Mouse (Mus musculus): Measurements from ENCODE around the gene Vmn1r115.
"Not testable (repeated sequence)": the region's sequence is repeated elsewhere in the genome, so short reads cannot be mapped to it uniquely, and the experiment has no call there.

Vmn1r115 gene

GRCm38 (mm10) chr7:20844885-20845284 is at the start of gene Vmn1r115:
Gene Vmn1r115, minus strand, starts transcription at chr7:20844985.
- not testable (repeated sequence) for DNase-seq

- DNase-seq: not testable (repeated sequence)
These were observed 39.2 kb upstream of the Vmn1r115 start, which contains the start of gene Vmn1r117 for GRCm38 (mm10) chr7:20884021-20884420. Gene Vmn1r117, minus strand, starts transcription at chr7:20884121.

GRCm38 (mm10) chr7:20871956-20872355 is 27.2 kb upstream of the Vmn1r115 start, which contains the start of gene Vmn1r116:
Gene Vmn1r116, plus strand, starts transcription at chr7:20872256.
- DNase-seq: not testable (repeated sequence)

DNA sequence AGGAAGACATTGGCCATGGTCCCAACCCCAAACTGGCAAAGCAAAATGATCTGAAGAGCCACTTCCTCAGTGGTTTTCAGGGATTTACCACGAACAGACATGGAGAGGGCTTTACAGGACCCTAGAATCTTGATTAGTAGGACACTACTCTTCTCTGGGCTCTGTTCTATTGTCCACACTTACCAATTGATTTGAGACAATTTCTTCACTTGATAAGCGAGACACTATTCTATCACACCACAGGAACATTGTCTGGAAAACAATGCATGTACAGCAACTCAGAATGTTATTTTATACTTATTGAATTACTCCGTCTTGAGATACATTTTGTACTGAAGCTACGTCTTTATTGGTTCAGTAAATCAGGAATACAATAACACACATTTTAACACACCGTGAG is 32.7 kb downstream of the Vmn1r115 start, which contains the start of gene Vmn1r114:
TSS of gene Vmn1r114 (minus strand) at position 101 of the 400 bp plus-strand sequence.
- DNase-seq: not testable (repeated sequence)
